Mouse (Mus musculus) spleen, adult 2 months (tissue): ENCODE results near the gene Tssc4. TPM values are rescaled to one million over a fixed set of nuclear protein-coding genes. Genes with fewer than 3 reads are reported as not detected.

ENCODE experiments used
- DNase-seq, 2 experiments: peaks; one replicate each; pipeline versions ENCODE4 v3.0.0 to v3.0.0-alpha.2; 2012 to 2021; ENCODE audit warnings: low spot score in 2 of 2, low read depth in 1 of 2
- H3K27ac ChIP-seq: fragments of 200-500 bp; 2 replicates; pipeline ENCODE4 v1.5.1; 2012; ENCODE audit warnings: low read length, inconsistent platforms; ENCODE audit not compliant: insufficient read depth
- H3K27me3 ChIP-seq: fragments of 200-500 bp; 2 replicates; pipeline ENCODE4 v1.6.1; 2012; ENCODE audit warnings: mild to moderate bottlenecking, moderate library complexity, low read length, inconsistent platforms; ENCODE audit not compliant: control insufficient read depth, insufficient read depth
- H3K36me3 ChIP-seq: fragments of 200-500 bp; 2 replicates; pipeline ENCODE4 v1.6.1; 2012; ENCODE audit warnings: mild to moderate bottlenecking, low read length, inconsistent platforms; ENCODE audit not compliant: control insufficient read depth, insufficient read depth
- H3K4me1 ChIP-seq: fragments of 200-500 bp; 2 replicates; pipeline ENCODE4 v1.6.1; 2011; ENCODE audit warnings: inconsistent platforms; ENCODE audit not compliant: control insufficient read depth, insufficient read depth, insufficient read length
- H3K4me3 ChIP-seq: fragments of 200-500 bp; 2 replicates; pipeline ENCODE4 v1.5.1; 2011; ENCODE audit warnings: mild to moderate bottlenecking, inconsistent platforms; ENCODE audit not compliant: insufficient read depth, insufficient read length; ENCODE audit errors: extremely low read depth
- CTCF ChIP-seq: fragments of 200-500 bp; IDR thresholded peaks from 2 replicates; pipeline ENCODE4 v1.5.1; 2011; ENCODE audit warnings: mild to moderate bottlenecking, inconsistent platforms; ENCODE audit not compliant: insufficient read depth, insufficient read length, insufficient replicate concordance; ENCODE audit errors: extremely low read depth
- POLR2A ChIP-seq: fragments of 200-500 bp; IDR thresholded peaks from 2 replicates; pipeline ENCODE4 v1.6.1; 2011; ENCODE audit warnings: low read depth, low read length, inconsistent platforms
- WGBS: fragments of 180-500 bp; shearing (Covaris S2); methylation state at CpG from one replicate; pipeline ENCODE4 v1.1.7; 2018; 5-methylcytosine and 5-hydroxymethylcytosine counted together
- polyA plus RNA-seq: library from polyadenylated mRNA; depleted of rRNA; stranded (reverse); fragments of >200 nt; gene quantifications from 2 replicates; pipeline ENCODE4 v1.2.3, GENCODE M21; 2012

Gene Tssc4
- polyA plus RNA-seq, 1 experiment: 62.9 TPM

GRCm38 (mm10) chr7:143044049-143044825 is 24.8 kb upstream of the Tssc4 start:
- peaks cover 24% of the 10 kb centered on the region; the same call in 1 of the 2 replicates for H3K4me1 ChIP-seq
- no peak overlapping the region for H3K27ac ChIP-seq
- TF ChIP-seq CTCF: no peak
- TF ChIP-seq POLR2A: no peak
- H3K27me3 ChIP-seq: no peaks in the 10 kb centered on the region
- no peak for DNase-seq
- no peak overlapping the region for H3K4me3 ChIP-seq
- 82% methylated on average over 2 of the region's 2 CpGs for WGBS
- no peaks in the 10 kb centered on the region for H3K36me3 ChIP-seq

- no peaks in the 10 kb centered on the region for H3K27me3 ChIP-seq
- H3K4me1 ChIP-seq: peaks cover 24% of the 10 kb centered on the region; the same call in 1 of the 2 replicates
- H3K27ac ChIP-seq: no peak overlapping the region
- TF ChIP-seq CTCF (no peak), POLR2A (no peak)
- H3K36me3 ChIP-seq: no peaks in the 10 kb centered on the region
- no peak for DNase-seq
- no peak overlapping the region for H3K4me3 ChIP-seq
Measured at GRCm38 (mm10) chr7:143044826-143045206, 24.2 kb upstream of the Tssc4 start.

- peaks cover 26% of the 10 kb centered on the region; the same call in 1 of the 2 replicates for H3K4me1 ChIP-seq
- TF ChIP-seq POLR2A: no peak
- no peak for TF ChIP-seq CTCF
- no peak for DNase-seq
- H3K27ac ChIP-seq: peak overlapping the region; percentile 31
- no peak overlapping the region for H3K4me3 ChIP-seq
- H3K36me3 ChIP-seq: no peaks in the 10 kb centered on the region
- WGBS: 38% methylated on average over 7 of the region's 7 CpGs
- no peaks in the 10 kb centered on the region for H3K27me3 ChIP-seq
Measured at GRCm38 (mm10) chr7:143046358-143046757, 22.7 kb upstream of the Tssc4 start.

- WGBS: 81% methylated on average over 3 of the region's 3 CpGs
- Histone ChIP-seq H3K27ac (no peak overlapping the region), H3K36me3 (no peaks in the 10 kb centered on the region), H3K4me3 (no peak overlapping the region), H3K27me3 (no peaks in the 10 kb centered on the region), H3K4me1 (peaks cover 23% of the 10 kb centered on the region; the same call in 1 of the 2 replicates)
- TF ChIP-seq POLR2A: no peak
- TF ChIP-seq CTCF: no peak
- DNase-seq: no peak
Measured at GRCm38 (mm10) chr7:143049331-143049730, 19.7 kb upstream of the Tssc4 start.

GRCm38 (mm10) chr7:143049841-143050816 is 18.9 kb upstream of the Tssc4 start:
- DNase-seq: no peak
- TF ChIP-seq CTCF (no peak), POLR2A (no peak)
- H3K27ac ChIP-seq: no peak overlapping the region; the same call in 1 of the 2 replicates
- no peak overlapping the region for H3K4me3 ChIP-seq
- 52% methylated on average over 3 of the region's 3 CpGs for WGBS
- H3K4me1 ChIP-seq: peaks cover 29% of the 10 kb centered on the region; the same call in 1 of the 2 replicates
- no peaks in the 10 kb centered on the region for H3K36me3 ChIP-seq
- H3K27me3 ChIP-seq: no peaks in the 10 kb centered on the region

- 45% methylated on average over 2 of the region's 2 CpGs for WGBS
- H3K36me3 ChIP-seq: no peaks in the 10 kb centered on the region
- H3K27me3 ChIP-seq: no peaks in the 10 kb centered on the region
- no peak for DNase-seq
- H3K27ac ChIP-seq: no peak overlapping the region
- peaks cover 31% of the 10 kb centered on the region; the same call in 1 of the 2 replicates for H3K4me1 ChIP-seq
- H3K4me3 ChIP-seq: no peak overlapping the region
- no peak for TF ChIP-seq CTCF
- no peak for TF ChIP-seq POLR2A
Measured at GRCm38 (mm10) chr7:143051316-143051715, 17.7 kb upstream of the Tssc4 start.
